ENCODE assay signal across 12 mouse cellular contexts in genomic region chr2:145882398-145882797, GRCm38 (mm10). TPM values are rescaled to one million over a fixed set of nuclear protein-coding genes. Genes with fewer than 3 reads are reported as not detected.
A peak's percentile ranks its signal among the peaks of the same experiment; 100 is the strongest.
DNase-seq lines count a peak whose midpoint lies in the region; ATAC-seq and TF ChIP-seq lines count a peak whose summit lies in the region.
"Had no signal": no experiment of that assay in that cellular context is flagged by ENCODE, and none has a peak within 500 bp of the region (broad histone marks: within the 10 kb centered on the region; RNA-seq: fewer than 3 reads in every experiment).

No protein-coding gene starts in this region.

- in situ Hi-C loops in CH12.LX (cut with MboI; ENCODE audit: low pct_ligation_motif_present, low pct_unique_long_range_greater_than_20kb, low sequenced_read_pairs): no loop called here

- H3K36me3 ChIP-seq in kidney, adult 2 months (ENCODE audit: control insufficient read depth, insufficient read depth, low read length): peaks cover 16% of the 10 kb centered on the region; the same call in 1 of the 2 replicates
- peaks cover 71% of the 10 kb centered on the region for H3K36me3 ChIP-seq in kidney, embryonic 15.5 days
- H3K36me3 ChIP-seq in CH12.LX (replicated peaks in 1 of 2; ENCODE audit: control insufficient read depth in 1 of 2, insufficient read depth in 1 of 2, low read length in 1 of 2): no peaks in the 10 kb centered on the region
- H3K36me3 ChIP-seq in limb, embryonic 13.5 days: peaks cover 75% of the 10 kb centered on the region
- H3K36me3 ChIP-seq: liver, embryonic 15.5 days had no signal

- H3K4me1 ChIP-seq in kidney, adult 2 months (ENCODE audit: control insufficient read depth, insufficient read depth, low read length): peaks cover 23% of the 10 kb centered on the region
- H3K4me1 ChIP-seq in kidney, embryonic 15.5 days: peaks cover 26% of the 10 kb centered on the region
- no peaks in the 10 kb centered on the region; a peak in 1 of 4 replicates for H3K4me1 ChIP-seq in CH12.LX (ENCODE audit: control insufficient read depth in 1 of 2, insufficient read depth in 2 of 2)
- peaks cover 71% of the 10 kb centered on the region for H3K4me1 ChIP-seq in bone marrow macrophage, adult 2 months (ENCODE audit: control insufficient read depth, insufficient read depth, low read length)
- H3K4me1 ChIP-seq in limb, embryonic 13.5 days: peaks cover 62% of the 10 kb centered on the region
- H3K4me1 ChIP-seq: forebrain, embryonic 15.5 days had no signal

- TF ChIP-seq CTCF in kidney, adult 2 months (conservative IDR thresholded peaks at IDR 0.05; ENCODE audit: insufficient read depth, insufficient read length, low read depth, low read length): peak; percentile 25; the same call in 1 of the 2 replicates
- peak; percentile 27 to 70; a peak in 3 of 4 replicates for TF ChIP-seq CTCF in CH12.LX (conservative IDR thresholded peaks at IDR 0.05 in 1 of 2, IDR thresholded peaks at IDR 0.05 in 1 of 2; ENCODE audit: low read depth in 2 of 2, low read length in 2 of 2)
- no peak for TF ChIP-seq CTCF in bone marrow macrophage, adult 2 months (IDR thresholded peaks at IDR 0.05; ENCODE audit: low read depth, low read length)

- H3K9ac ChIP-seq in kidney, embryonic 15.5 days: no peak overlapping the region
- no peak overlapping the region for H3K9ac ChIP-seq in CH12.LX (ENCODE audit: insufficient read depth, low read depth)
- H3K9ac ChIP-seq in limb, embryonic 13.5 days: no peak overlapping the region
- H3K9ac ChIP-seq: forebrain, embryonic 15.5 days; heart, embryonic 13.5 days; liver, embryonic 15.5 days had no signal

- H3K4me3 ChIP-seq in kidney, adult 2 months (ENCODE audit: insufficient read depth, low read depth, low read length): no peak overlapping the region
- no peak overlapping the region for H3K4me3 ChIP-seq in kidney, embryonic 15.5 days (replicated peaks)
- H3K4me3 ChIP-seq in CH12.LX (replicated peaks in 1 of 3; ENCODE audit: low read depth in 2 of 3, low read length in 2 of 3, poor library complexity in 1 of 3): no peak overlapping the region
- no peak overlapping the region for H3K4me3 ChIP-seq in bone marrow macrophage, adult 2 months (ENCODE audit: insufficient read depth, low read length)
- H3K4me3 ChIP-seq in limb, embryonic 13.5 days: no peak overlapping the region
- H3K4me3 ChIP-seq: forebrain, embryonic 15.5 days; heart, embryonic 13.5 days; liver, embryonic 15.5 days had no signal

- no peaks in the 10 kb centered on the region for H3K27me3 ChIP-seq in kidney, adult 2 months (replicated peaks; ENCODE audit: control insufficient read depth, insufficient read depth, low read length)
- no peaks in the 10 kb centered on the region for H3K27me3 ChIP-seq in kidney, embryonic 15.5 days
- H3K27me3 ChIP-seq in CH12.LX (replicated peaks): no peaks in the 10 kb centered on the region
- no peaks in the 10 kb centered on the region for H3K27me3 ChIP-seq in limb, embryonic 13.5 days
- H3K27me3 ChIP-seq: forebrain, embryonic 15.5 days; heart, embryonic 13.5 days; liver, embryonic 15.5 days had no signal

- TF ChIP-seq RAD21 in CH12.LX (IDR thresholded peaks at IDR 0.05; ENCODE audit: low read depth, low read length): peak; percentile 32

- no peak overlapping the region for H3K27ac ChIP-seq in kidney, adult 2 months (ENCODE audit: insufficient read depth, low read depth, low read length)
- H3K27ac ChIP-seq in kidney, embryonic 15.5 days: no peak overlapping the region
- H3K27ac ChIP-seq in CH12.LX (ENCODE audit: insufficient read depth, low read depth): no peak overlapping the region
- peak overlapping the region; percentile 89 for H3K27ac ChIP-seq in bone marrow macrophage, adult 2 months (ENCODE audit: insufficient read depth, low read depth, low read length)
- H3K27ac ChIP-seq in limb, embryonic 13.5 days: peak overlapping the region; percentile 96; the same call in 1 of the 2 replicates
- H3K27ac ChIP-seq: forebrain, embryonic 15.5 days; liver, embryonic 15.5 days had no signal

- no peak for TF ChIP-seq EP300 in CH12.LX (IDR thresholded peaks at IDR 0.05; ENCODE audit: low read length)

- no peak for ATAC-seq in kidney, embryonic 15.5 days (replicated peaks; ENCODE audit: low FRiP score)
- no peak for ATAC-seq in limb, embryonic 13.5 days (ENCODE audit: low FRiP score, low read depth)
- ATAC-seq: activated CD4-positive, CD25-positive, alpha-beta regulatory T cell, adult 4 months; forebrain, embryonic 15.5 days had no signal

- WGBS in kidney, adult 2 months: 8% methylated on average over 2 of the region's 2 CpGs
- 32% methylated on average over 2 of the region's 2 CpGs for WGBS in kidney, embryonic 15.5 days
- WGBS in limb, embryonic 13.5 days: 20% methylated on average over 2 of the region's 2 CpGs

- dilution Hi-C loops in CH12.LX (cut with MboI; ENCODE audit: extremely low pct_ligation_motif_present, extremely low pct_unique_long_range_greater_than_20kb, low sequenced_read_pairs): no loop called here

- H3K79me2 ChIP-seq in CH12.LX (replicated peaks; ENCODE audit: control insufficient read depth, extremely low read depth, insufficient read depth, poor library complexity, severe bottlenecking): no peaks in the 10 kb centered on the region

- no peaks in the 10 kb centered on the region for H3K9me3 ChIP-seq in kidney, embryonic 15.5 days (replicated peaks)
- H3K9me3 ChIP-seq in CH12.LX (replicated peaks; ENCODE audit: low read length): peaks cover 9% of the 10 kb centered on the region
- no peaks in the 10 kb centered on the region for H3K9me3 ChIP-seq in limb, embryonic 13.5 days
- H3K9me3 ChIP-seq: forebrain, embryonic 15.5 days; heart, embryonic 13.5 days; liver, embryonic 15.5 days had no signal

- peak; percentile 34 for DNase-seq in kidney, adult 2 months
- peak; percentile 20 for DNase-seq in CH12.LX (ENCODE audit: extremely low read depth)
- no peak for DNase-seq in left cerebral cortex, adult 18-20 months (ENCODE audit: low spot score in 2 of 2)
- no peak for DNase-seq in right cerebral cortex, adult 2 months (ENCODE audit: low spot score in 2 of 2)
- DNase-seq: cerebellum, adult 18-20 months had no signal

- no peak overlapping the region for H3K4me2 ChIP-seq in kidney, embryonic 15.5 days
- H3K4me2 ChIP-seq in CH12.LX (ENCODE audit: insufficient read depth, low read depth, poor library complexity, severe bottlenecking): no peak overlapping the region
- H3K4me2 ChIP-seq in limb, embryonic 13.5 days (replicated peaks): no peak overlapping the region
- H3K4me2 ChIP-seq: forebrain, embryonic 15.5 days; heart, embryonic 13.5 days; liver, embryonic 15.5 days had no signal

- no peak for TF ChIP-seq POLR2A in kidney, adult 2 months (IDR thresholded peaks at IDR 0.05; ENCODE audit: low read depth, low read length)
- TF ChIP-seq POLR2A in CH12.LX (IDR thresholded peaks at IDR 0.05; ENCODE audit: low read depth, low read length): no peak
- no peak for TF ChIP-seq POLR2A in bone marrow macrophage, adult 2 months (IDR thresholded peaks at IDR 0.05; ENCODE audit: borderline replicate concordance, low read depth, low read length)

TF ChIP-seq in CH12.LX, 34 proteins besides CTCF, POLR2A, EP300 and RAD21:
- peak; percentile 44 for TF ChIP-seq SMC3 (IDR thresholded peaks at IDR 0.05; ENCODE audit: low read depth, low read length)
- no peak for TF ChIP-seq ZNF384 (IDR thresholded peaks at IDR 0.05; ENCODE audit: low read depth, low read length)

RNA-seq across cellular contexts. Expression of gene Naa20, which starts 19.5 kb away (rescaled TPM):
- polyA plus RNA-seq in kidney, adult 2 months (2012; rRNA removed): 33.9 and 43.7 TPM in 2 replicates
- polyA plus RNA-seq in kidney, embryonic 15.5 days (2015; fragmentation: Nextera tagmentation; extraction: Ambion mirVana): 163 and 184 TPM in 2 replicates
- 79.8 and 102 TPM in 2 replicates for total RNA-seq in CH12.LX (2012; rRNA removed)
- total RNA-seq in CH12.LX (2014; rRNA removed): 264 and 327 TPM in 2 replicates
- 121 and 136 TPM in 2 replicates for polyA plus RNA-seq in CH12.LX (2012; ENCODE audit: insufficient read length, low read depth)
- 77.3 and 85.4 TPM in 2 replicates for polyA plus RNA-seq in bone marrow macrophage, adult 2 months (2012; ENCODE audit: insufficient read depth, insufficient read length, missing spikeins)
- 163 and 165 TPM in 2 replicates for polyA plus RNA-seq in limb, embryonic 13.5 days (2015; fragmentation: Nextera tagmentation; extraction: Ambion mirVana)
- 10 to 100 TPM; 75.5 to 84.4 TPM for total RNA-seq in left cerebral cortex, adult 18-20 months (2021)

RNA-seq across cellular contexts. Expression of gene Cfap61, which starts 52.2 kb away (rescaled TPM):
- 0.29 and 0.38 TPM in 2 replicates for polyA plus RNA-seq in kidney, adult 2 months (2012; rRNA removed)
- polyA plus RNA-seq in kidney, embryonic 15.5 days (2015; fragmentation: Nextera tagmentation; extraction: Ambion mirVana): 0.63 and 3.1 TPM in 2 replicates
- total RNA-seq in CH12.LX (2012; rRNA removed): not detected in 2 replicates
- 0.41 TPM in 1 of 2 replicates, not detected in the other for total RNA-seq in CH12.LX (2014; rRNA removed)
- 0.34 and 0.70 TPM in 2 replicates for polyA plus RNA-seq in CH12.LX (2012; ENCODE audit: insufficient read length, low read depth)
- polyA plus RNA-seq in bone marrow macrophage, adult 2 months (2012; ENCODE audit: insufficient read depth, insufficient read length, missing spikeins): not detected in 2 replicates
- polyA plus RNA-seq in limb, embryonic 13.5 days (2015; fragmentation: Nextera tagmentation; extraction: Ambion mirVana): 0.13 and 0.24 TPM in 2 replicates
- total RNA-seq in left cerebral cortex, adult 18-20 months (2021): 1 to 10 TPM; 3.4 to 3.6 TPM
- polyA plus RNA-seq: activated CD4-positive, CD25-positive, alpha-beta regulatory T cell, adult 4 months; liver, embryonic 15.5 days had no signal

RNA-seq across cellular contexts. Expression of gene Crnkl1, which starts 52.4 kb away (rescaled TPM):
- 5.9 and 8.8 TPM in 2 replicates for polyA plus RNA-seq in kidney, adult 2 months (2012; rRNA removed)
- polyA plus RNA-seq in kidney, embryonic 15.5 days (2015; fragmentation: Nextera tagmentation; extraction: Ambion mirVana): 27.6 and 29.9 TPM in 2 replicates
- total RNA-seq in CH12.LX (2012; rRNA removed): 18.8 and 22.1 TPM in 2 replicates
- 31.6 and 33.5 TPM in 2 replicates for total RNA-seq in CH12.LX (2014; rRNA removed)
- polyA plus RNA-seq in CH12.LX (2012; ENCODE audit: insufficient read length, low read depth): 30.4 and 30.7 TPM in 2 replicates
- polyA plus RNA-seq in bone marrow macrophage, adult 2 months (2012; ENCODE audit: insufficient read depth, insufficient read length, missing spikeins): 18.2 and 22.0 TPM in 2 replicates
- polyA plus RNA-seq in limb, embryonic 13.5 days (2015; fragmentation: Nextera tagmentation; extraction: Ambion mirVana): 33.6 and 34.5 TPM in 2 replicates
- total RNA-seq in left cerebral cortex, adult 18-20 months (2021): 10 to 100 TPM; 20.8 to 21.8 TPM

Comparison
In these comparisons a context has a peak if more than half of its experiments do, and no peak if none do; other contexts are left out.
1. DNase-seq: peak in kidney, adult 2 months (single experiment) and CH12.LX (single experiment); none in left cerebral cortex, adult 18-20 months (0 of 2) and right cerebral cortex, adult 2 months (0 of 2).
2. H3K27ac ChIP-seq: peak in bone marrow macrophage, adult 2 months (single experiment) and limb, embryonic 13.5 days (single experiment); none in kidney, adult 2 months (single experiment), kidney, embryonic 15.5 days (single experiment) and CH12.LX (single experiment).